Mouse (Mus musculus) neutrophil, adult 65 days (primary cell): Measurements from ENCODE around the gene Aebp2. TPM values are rescaled to one million over a fixed set of nuclear protein-coding genes. Genes with fewer than 3 reads are reported as not detected.

Experiments used
- total RNA-seq: library from RNA; stranded (reverse); gene quantifications from 2 replicates; pipeline ENCODE4 v1.2.4, GENCODE M21; 2023

Aebp2 gene
- total RNA-seq, result 19.9 and 30.5 TPM in 2 replicates

DNA sequence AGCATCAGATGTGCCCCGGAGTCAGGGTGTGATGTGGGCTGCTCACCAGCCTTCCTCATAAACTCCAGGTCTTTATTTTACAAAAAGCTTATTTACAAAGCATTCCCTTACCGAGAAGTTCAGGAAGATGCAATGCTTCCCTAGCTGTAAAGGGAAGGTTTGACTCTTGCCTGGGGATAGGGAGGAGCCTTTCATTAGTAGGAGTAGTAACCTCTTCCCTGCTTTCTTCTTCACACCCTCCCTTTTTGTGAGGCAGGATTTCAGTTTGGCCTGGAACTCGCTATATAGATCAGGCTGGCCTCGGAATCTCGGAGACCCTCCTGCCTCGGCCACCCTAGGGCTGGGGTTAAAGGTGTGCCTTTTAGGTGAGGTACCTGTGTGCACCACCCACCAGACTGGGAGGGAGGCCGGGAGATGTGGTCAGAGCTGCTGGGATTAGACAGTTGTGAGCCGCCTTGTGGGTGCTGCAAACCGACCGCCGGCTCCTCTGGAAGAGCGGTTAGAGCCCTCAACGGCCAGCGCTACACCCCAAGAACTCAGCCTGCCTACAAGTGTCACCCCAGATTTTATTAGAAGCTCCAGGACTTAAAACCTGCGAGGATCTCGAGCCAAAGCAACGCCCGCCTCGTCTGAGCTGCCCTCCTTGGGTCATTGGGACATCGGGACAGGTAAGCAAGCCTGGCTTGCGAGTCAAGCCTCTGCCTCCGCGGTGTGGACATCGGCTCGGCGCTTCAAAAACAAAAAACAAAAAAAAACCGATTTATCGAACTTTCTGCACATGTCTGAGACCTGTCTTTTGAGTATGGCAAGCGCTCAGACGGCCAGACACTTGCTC, at the start of gene Aebp2:
Gene Aebp2 (plus strand): TSS at position 273 of the 835 bp plus-strand sequence.

Other genes with a start within 250 kb of the Aebp2 start
- gene Plekha5, start 198.6 kb upstream of the Aebp2 start, total RNA-seq, result 2.9 and 4.2 TPM in 2 replicates
- not detected in 2 replicates for gene Gm11077, start 106.6 kb downstream of the Aebp2 start, total RNA-seq